Mouse (Mus musculus) CH12.LX (cell line): Measurements from ENCODE around the gene Lgals2. TPM values are rescaled to one million over a fixed set of nuclear protein-coding genes. Genes with fewer than 3 reads are reported as not detected.

Experiments used
- DNase-seq: peaks from one replicate; pipeline ENCODE4 v3.0.0-alpha.2; 2013; ENCODE audit errors: extremely low read depth
- H3K27ac ChIP-seq: 2 replicates; pipeline ENCODE4 v1.5.1; 2012; ENCODE audit warnings: low read depth, mild to moderate bottlenecking, control low read depth, moderate library complexity; ENCODE audit not compliant: insufficient read depth
- H3K27me3 ChIP-seq: replicated peaks from 2 replicates; pipeline ENCODE3; 2012; ENCODE audit warnings: inconsistent platforms
- H3K36me3 ChIP-seq, 2 experiments: replicated peaks in 1 of 2; 2 replicates each; pipeline versions ENCODE3 to v1.6.1; 2012; ENCODE audit warnings: inconsistent platforms in 1 of 2, low read length in 1 of 2, mild to moderate bottlenecking in 1 of 2, mixed read lengths in 1 of 2, moderate library complexity in 1 of 2; ENCODE audit not compliant: control insufficient read depth in 1 of 2, insufficient read depth in 1 of 2
- H3K4me1 ChIP-seq, 2 experiments: 2 replicates each; pipeline ENCODE4 v1.6.1; 2012; ENCODE audit warnings: inconsistent platforms in 1 of 2, moderate library complexity in 1 of 2; ENCODE audit not compliant: insufficient read depth in 2 of 2, control insufficient read depth in 1 of 2
- H3K4me2 ChIP-seq: 2 replicates; pipeline ENCODE4 v1.6.1; 2012; ENCODE audit warnings: low read depth, mild to moderate bottlenecking, control low read depth; ENCODE audit not compliant: poor library complexity, insufficient read depth, severe bottlenecking
- H3K4me3 ChIP-seq, 3 experiments: fragments of 150-350 bp in 1 of 3; sonication (generic) in 1 of 3; replicated peaks in 1 of 3; 2 replicates each; pipeline versions ENCODE3 to v1.5.1; 2011 to 2012; ENCODE audit warnings: low read depth in 2 of 3, low read length in 2 of 3, mild to moderate bottlenecking in 2 of 3, moderate library complexity in 2 of 3, control low read depth in 1 of 3, improper control_type of control experiment in 1 of 3, inconsistent platforms in 1 of 3, mixed read lengths in 1 of 3; ENCODE audit not compliant: poor library complexity in 1 of 3
- H3K79me2 ChIP-seq: replicated peaks from 2 replicates; pipeline ENCODE4 v1.6.1; 2012; ENCODE audit warnings: mild to moderate bottlenecking, moderate library complexity; ENCODE audit not compliant: control insufficient read depth, poor library complexity, insufficient read depth, severe bottlenecking; ENCODE audit errors: extremely low read depth
- H3K9ac ChIP-seq: 2 replicates; pipeline ENCODE4 v1.6.1; 2012; ENCODE audit warnings: low read depth, mild to moderate bottlenecking, control low read depth, moderate library complexity; ENCODE audit not compliant: insufficient read depth
- H3K9me3 ChIP-seq: replicated peaks from 2 replicates; pipeline ENCODE3; 2012; ENCODE audit warnings: low read length, inconsistent platforms, mixed read lengths
- BHLHE40 ChIP-seq: IDR thresholded peaks from 2 replicates; pipeline ENCODE4 v1.6.1; 2011; ENCODE audit warnings: mild to moderate bottlenecking, low read depth, low read length, improper control_type of control experiment
- CHD1 ChIP-seq: IDR thresholded peaks from 2 replicates; pipeline ENCODE4 v1.6.1; 2012; ENCODE audit warnings: low read depth, low read length, improper control_type of control experiment, inconsistent platforms
- CHD2 ChIP-seq: IDR thresholded peaks from 2 replicates; pipeline ENCODE4 v1.6.1; 2011; ENCODE audit warnings: low read length, improper control_type of control experiment
- E2F4 ChIP-seq: IDR thresholded peaks from 2 replicates; pipeline ENCODE4 v1.6.1; 2011; ENCODE audit warnings: low read depth, low read length, improper control_type of control experiment; ENCODE audit not compliant: insufficient replicate concordance
- EP300 ChIP-seq: IDR thresholded peaks from 2 replicates; pipeline ENCODE4 v1.6.1; 2011; ENCODE audit warnings: low read length, improper control_type of control experiment
- ETS1 ChIP-seq: conservative IDR thresholded peaks from 2 replicates; pipeline ENCODE4 v1.6.1; 2012; ENCODE audit warnings: low read depth, mild to moderate bottlenecking, inconsistent platforms, low read length, improper control_type of control experiment, moderate library complexity
- GABPA ChIP-seq: IDR thresholded peaks from 2 replicates; pipeline ENCODE4 v1.6.1; 2012; ENCODE audit warnings: low read depth, low read length, improper control_type of control experiment, inconsistent platforms; ENCODE audit not compliant: insufficient replicate concordance
- HCFC1 ChIP-seq: IDR thresholded peaks from 2 replicates; pipeline ENCODE4 v1.6.1; 2012; ENCODE audit warnings: low read depth, mild to moderate bottlenecking, inconsistent platforms, low read length, improper control_type of control experiment
- JUN ChIP-seq: IDR thresholded peaks from 2 replicates; pipeline ENCODE4 v1.6.1; 2011; ENCODE audit warnings: low read depth, mild to moderate bottlenecking, low read length, improper control_type of control experiment, moderate library complexity; ENCODE audit not compliant: insufficient read depth
- JUND ChIP-seq: conservative IDR thresholded peaks from 2 replicates; pipeline ENCODE4 v1.6.1; 2011; ENCODE audit warnings: low read depth, low read length, improper control_type of control experiment
- KAT2A ChIP-seq: IDR thresholded peaks from 2 replicates; pipeline ENCODE4 v1.6.1; 2012; ENCODE audit warnings: low read length, improper control_type of control experiment, inconsistent platforms; ENCODE audit not compliant: insufficient replicate concordance
- MAFK ChIP-seq: IDR thresholded peaks from 2 replicates; pipeline ENCODE4 v1.6.1; 2011; ENCODE audit warnings: low read length, improper control_type of control experiment; ENCODE audit not compliant: insufficient replicate concordance
- MAX ChIP-seq: IDR thresholded peaks from 2 replicates; pipeline ENCODE4 v1.6.1; 2011; ENCODE audit warnings: low read length, improper control_type of control experiment
- MAZ ChIP-seq: IDR thresholded peaks from 2 replicates; pipeline ENCODE4 v1.6.1; 2012; ENCODE audit warnings: low read depth, mild to moderate bottlenecking, inconsistent platforms, low read length, improper control_type of control experiment, moderate library complexity
- MEF2A ChIP-seq: IDR thresholded peaks from 2 replicates; pipeline ENCODE4 v1.6.1; 2014; ENCODE audit warnings: low read depth, mild to moderate bottlenecking, inconsistent platforms, low read length, improper control_type of control experiment, borderline replicate concordance
- NELFE ChIP-seq: IDR thresholded peaks from 2 replicates; pipeline ENCODE4 v1.6.1; 2011; ENCODE audit warnings: low read depth, low read length, improper control_type of control experiment
- NRF1 ChIP-seq: IDR thresholded peaks from 2 replicates; pipeline ENCODE4 v1.6.1; 2014; ENCODE audit warnings: low read depth, mild to moderate bottlenecking, inconsistent platforms, low read length, improper control_type of control experiment, moderate library complexity
- PAX5 ChIP-seq: IDR thresholded peaks from 2 replicates; pipeline ENCODE4 v1.6.1; 2012; ENCODE audit warnings: low read length, inconsistent platforms, mixed read lengths
- POLR2A ChIP-seq: IDR thresholded peaks from 2 replicates; pipeline ENCODE4 v1.6.1; 2011; ENCODE audit warnings: low read depth, mild to moderate bottlenecking, improper control_type of control experiment, low read length
- POLR2AphosphoS2 ChIP-seq: IDR thresholded peaks from 2 replicates; pipeline ENCODE4 v1.6.1; 2011; ENCODE audit warnings: low read depth, low read length, improper control_type of control experiment
- SIN3A ChIP-seq: IDR thresholded peaks from 2 replicates; pipeline ENCODE4 v1.6.1; 2012; ENCODE audit warnings: low read length, improper control_type of control experiment, inconsistent platforms
- SMC3 ChIP-seq: IDR thresholded peaks from 2 replicates; pipeline ENCODE4 v1.6.1; 2011; ENCODE audit warnings: low read depth, low read length, improper control_type of control experiment
- TBP ChIP-seq: conservative IDR thresholded peaks from 2 replicates; pipeline ENCODE4 v1.6.1; 2011; ENCODE audit warnings: low read depth, low read length, improper control_type of control experiment
- TCF12 ChIP-seq: IDR thresholded peaks from 2 replicates; pipeline ENCODE4 v1.6.1; 2014; ENCODE audit warnings: low read depth, mild to moderate bottlenecking, inconsistent platforms, low read length, improper control_type of control experiment
- UBTF ChIP-seq: IDR thresholded peaks from 2 replicates; pipeline ENCODE4 v1.6.1; 2012; ENCODE audit warnings: low read depth, mild to moderate bottlenecking, inconsistent platforms, low read length, improper control_type of control experiment, moderate library complexity
- ZC3H11A ChIP-seq: IDR thresholded peaks from 2 replicates; pipeline ENCODE4 v1.6.1; 2012; ENCODE audit warnings: low read depth, mild to moderate bottlenecking, inconsistent platforms, low read length, improper control_type of control experiment
- ZKSCAN1 ChIP-seq: IDR thresholded peaks from 2 replicates; pipeline ENCODE4 v1.6.1; 2012; ENCODE audit warnings: low read depth, inconsistent platforms, low read length, improper control_type of control experiment, borderline replicate concordance
- ZNF384 ChIP-seq: IDR thresholded peaks from 2 replicates; pipeline ENCODE4 v1.6.1; 2012; ENCODE audit warnings: low read depth, low read length, improper control_type of control experiment, inconsistent platforms
- dilution Hi-C: fragments of 300-500 bp; cut with MboI; formaldehyde crosslinking; loops from 2 replicates; pipeline ENCODE4 v1.14.3; 2020; ENCODE audit warnings: low sequenced_read_pairs; ENCODE audit not compliant: extremely low pct_unique_long_range_greater_than_20kb, extremely low pct_ligation_motif_present
- in situ Hi-C: fragments of 300-500 bp; cut with MboI; formaldehyde crosslinking; loops from 3 replicates; pipeline ENCODE4 v1.14.3; 2019; ENCODE audit warnings: low sequenced_read_pairs, low pct_ligation_motif_present, low pct_unique_long_range_greater_than_20kb, mixed read lengths
- polyA plus RNA-seq: library from polyadenylated mRNA; unstranded; fragments of >175 nt; gene quantifications from 2 replicates; pipeline ENCODE4 v1.2.1, GENCODE M21; 2012; ENCODE audit warnings: low read depth; ENCODE audit not compliant: insufficient read length
- total RNA-seq, 2 experiments: library from RNA; depleted of rRNA; stranded (reverse); fragments of 300-350 nt in 1 of 2; fragments of >200 nt in 1 of 2; gene quantifications; 2 replicates each; pipeline ENCODE4 v1.2.3; 2012 to 2014

The Lgals2 gene
- total and polyA plus RNA-seq, 3 experiments: not detected

DNA sequence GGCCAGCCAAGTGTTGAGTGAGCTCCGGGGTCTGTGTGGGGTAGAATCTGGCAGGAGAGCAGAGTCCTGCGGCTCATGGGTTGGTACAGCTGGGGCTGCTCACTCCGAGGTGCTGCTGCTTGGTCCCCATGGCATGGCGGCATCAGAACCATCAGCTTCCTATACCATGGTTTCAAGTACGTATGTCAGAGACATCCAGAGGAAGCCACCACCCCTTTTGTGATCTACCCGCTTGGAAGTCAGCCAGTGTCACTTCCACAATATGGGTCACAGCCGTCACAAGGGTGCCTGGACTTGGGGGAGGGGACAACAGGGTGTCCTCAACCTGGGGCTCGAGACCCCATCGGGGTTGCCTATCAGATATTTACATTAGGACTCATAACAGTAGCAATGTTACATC, 45.2 kb downstream of the Lgals2 start:
- no peak for DNase-seq
- dilution Hi-C loops (no loop called here), in situ Hi-C loops (no loop called here)
- Histone ChIP-seq H3K27ac (no peak overlapping the region), H3K9ac (no peak overlapping the region), H3K4me2 (no peak overlapping the region), H3K36me3 (no peaks in the 10 kb centered on the region), H3K4me3 (no peak overlapping the region), H3K9me3 (no peaks in the 10 kb centered on the region), H3K27me3 (peaks cover 68% of the 10 kb centered on the region), H3K79me2 (no peaks in the 10 kb centered on the region), H3K4me1 (peaks cover 3 to 15% of the 10 kb centered on the region in 2 experiments; a peak in 3 of 4 replicates)
- TF ChIP-seq ZC3H11A: no peak
- TF ChIP-seq NRF1: no peak
- no peak for TF ChIP-seq POLR2AphosphoS2
- TF ChIP-seq MAFK: no peak
- TF ChIP-seq E2F4: no peak
- no peak for TF ChIP-seq NELFE
- no peak for TF ChIP-seq CHD1
- no peak for TF ChIP-seq MAZ
- no peak for TF ChIP-seq CHD2
- no peak for TF ChIP-seq JUN
- TF ChIP-seq POLR2A: no peak
- no peak for TF ChIP-seq HCFC1

GRCm38 (mm10) chr15:78809739-78810138, 45.6 kb downstream of the Lgals2 start:
- Histone ChIP-seq H3K36me3 (no peaks in the 10 kb centered on the region), H3K9ac (no peak overlapping the region), H3K4me1 (peaks cover 6 to 15% of the 10 kb centered on the region in 2 experiments), H3K27me3 (peaks cover 72% of the 10 kb centered on the region), H3K27ac (no peak overlapping the region), H3K79me2 (no peaks in the 10 kb centered on the region), H3K4me2 (no peak overlapping the region), H3K9me3 (no peaks in the 10 kb centered on the region), H3K4me3 (no peak overlapping the region)
- in situ Hi-C loops: no loop called here
- dilution Hi-C loops: no loop called here
- no peak for TF ChIP-seq ZNF384
- TF ChIP-seq BHLHE40: no peak
- no peak for TF ChIP-seq UBTF
- TF ChIP-seq JUND: no peak
- DNase-seq: no peak

- no peaks in the 10 kb centered on the region for H3K9me3 ChIP-seq
- H3K27ac ChIP-seq: no peak overlapping the region
- no peak for DNase-seq
- peaks cover 76% of the 10 kb centered on the region for H3K27me3 ChIP-seq
- no peak overlapping the region for H3K4me2 ChIP-seq
- dilution Hi-C loops: no loop called here
- no peaks in the 10 kb centered on the region for H3K79me2 ChIP-seq
- in situ Hi-C loops: no loop called here
- H3K4me3 ChIP-seq: no peak overlapping the region
- peaks cover 6 to 20% of the 10 kb centered on the region in 2 experiments for H3K4me1 ChIP-seq
- no peak overlapping the region for H3K9ac ChIP-seq
- H3K36me3 ChIP-seq: no peaks in the 10 kb centered on the region
- TF ChIP-seq JUN (no peak), CHD1 (no peak), MAX (no peak), TBP (no peak), SIN3A (no peak), HCFC1 (no peak), MEF2A (no peak), TCF12 (no peak), ETS1 (no peak), ZKSCAN1 (no peak), KAT2A (no peak), EP300 (no peak), PAX5 (no peak), E2F4 (no peak), JUND (no peak), NRF1 (no peak), SMC3 (no peak), GABPA (no peak)
Measured at GRCm38 (mm10) chr15:78808980-78809379, 46.3 kb downstream of the Lgals2 start.
